Mouse (Mus musculus) embryo, embryonic 9.5 days (tissue): ENCODE data around the gene Olfr1424.
A peak's percentile ranks its signal among the peaks of the same experiment; 100 is the strongest.
"Not testable (repeated sequence)": the region's sequence is repeated elsewhere in the genome, so short reads cannot be mapped to it uniquely, and the experiment has no call there.

Source experiments
- DNase-seq: peaks from one replicate; pipeline ENCODE4 v3.0.0-alpha.2; 2017; ENCODE audit errors: extremely low spot score

The Olfr1424 gene

GRCm38 (mm10) chr19:12062582-12062981 is at the start of gene Olfr1424:
Gene Olfr1424, minus strand, starts transcription at chr19:12062682.
- DNase-seq = not testable (repeated sequence)

- no peak for DNase-seq
Observed at GRCm38 (mm10) chr19:12104541-12104940, 42.1 kb upstream of the Olfr1424 start.

GRCm38 (mm10) chr19:12103234-12103633 is 40.8 kb upstream of the Olfr1424 start, which contains the start of gene Olfr1427:
Gene Olfr1427, minus strand, starts transcription at chr19:12103334.
- DNase-seq = no peak

GRCm38 (mm10) chr19:12091913-12092312 is 29.4 kb upstream of the Olfr1424 start, which contains the start of gene Olfr1426:
Gene Olfr1426, minus strand, starts transcription at chr19:12092013.
- no peak for DNase-seq

- not testable (repeated sequence) for DNase-seq
Observed at GRCm38 (mm10) chr19:12077631-12078030, 15.1 kb upstream of the Olfr1424 start, which contains the start of gene Olfr1425. Gene Olfr1425, minus strand, starts transcription at chr19:12077731.

- DNase-seq = not testable (repeated sequence)
Observed at GRCm38 (mm10) chr19:12069546-12069945, 7.1 kb upstream of the Olfr1424 start.

- DNase-seq = not testable (repeated sequence)
Observed at GRCm38 (mm10) chr19:12067806-12068205, 5.3 kb upstream of the Olfr1424 start.

GRCm38 (mm10) chr19:12043163-12043562 is 19.3 kb downstream of the Olfr1424 start:
- no peak for DNase-seq

GRCm38 (mm10) chr19:12041217-12041616 is 21.3 kb downstream of the Olfr1424 start, which contains the start of gene Olfr1423:
Gene Olfr1423, minus strand, starts transcription at chr19:12041317.
- DNase-seq = no peak

- no peak for DNase-seq
Observed at GRCm38 (mm10) chr19:12037727-12038126, 24.8 kb downstream of the Olfr1424 start.

- DNase-seq = no peak
Observed at GRCm38 (mm10) chr19:12026606-12027005, 35.9 kb downstream of the Olfr1424 start.

- no peak for DNase-seq
Observed at GRCm38 (mm10) chr19:12025333-12025732, 37.1 kb downstream of the Olfr1424 start.

GRCm38 (mm10) chr19:12024149-12024548 is 38.3 kb downstream of the Olfr1424 start:
- no peak for DNase-seq

- no peak for DNase-seq
Observed at GRCm38 (mm10) chr19:12016192-12016591, 46.3 kb downstream of the Olfr1424 start.

- no peak for DNase-seq
Observed at GRCm38 (mm10) chr19:12015708-12016107, 46.8 kb downstream of the Olfr1424 start.

- peak; percentile 64 for DNase-seq
Observed at GRCm38 (mm10) chr19:12013228-12013627, 49.3 kb downstream of the Olfr1424 start.

- DNase-seq = no peak
Observed at GRCm38 (mm10) chr19:12012615-12013014, 49.9 kb downstream of the Olfr1424 start.

GRCm38 (mm10) chr19:12011560-12012556 is 50.6 kb downstream of the Olfr1424 start:
- DNase-seq = peak; percentile 99

GRCm38 (mm10) chr19:12010916-12011559 is 51.4 kb downstream of the Olfr1424 start:
- DNase-seq = peak; percentile 87

GRCm38 (mm10) chr19:12010281-12010771 is 52.2 kb downstream of the Olfr1424 start:
- peak; percentile 87 for DNase-seq

- peak; percentile 92 for DNase-seq
Observed at GRCm38 (mm10) chr19:12009501-12010280, 52.8 kb downstream of the Olfr1424 start.
